Mouse (Mus musculus): ENCODE measurements around the gene Fez1. TPM values are rescaled to one million over a fixed set of nuclear protein-coding genes. Genes with fewer than 3 reads are reported as not detected.

Gene Fez1
- polyA plus RNA-seq, 1 experiment from 2014 or later, result 14.2 TPM

- H3K36me3 ChIP-seq, result no peaks in the 10 kb centered on the region
- ATAC-seq (ENCODE audit: insufficient read depth, low FRiP score, low read depth), result no peak
- WGBS, result 78% methylated on average over 5 of the region's 5 CpGs
These were observed 13.4 kb upstream of the Fez1 start for GRCm38 (mm10) chr9:36808126-36808785.

GRCm38 (mm10) chr9:36814486-36814885 lies 7.2 kb upstream of the Fez1 start:
- WGBS, result 51% methylated on average over 3 of the region's 3 CpGs
- no peak for ATAC-seq (ENCODE audit: insufficient read depth, low FRiP score, low read depth)
- H3K4me2 ChIP-seq, result no peak overlapping the region
- H3K9ac ChIP-seq, result no peak overlapping the region
- H3K4me1 ChIP-seq, result no peaks in the 10 kb centered on the region
- H3K27ac ChIP-seq, result no peak overlapping the region
- no peaks in the 10 kb centered on the region for H3K27me3 ChIP-seq (replicated peaks)
- no peak overlapping the region for H3K4me3 ChIP-seq (replicated peaks)
- H3K36me3 ChIP-seq, result no peaks in the 10 kb centered on the region
- no peaks in the 10 kb centered on the region for H3K9me3 ChIP-seq

More at GRCm38 (mm10) chr9:36808126-36808785, 13.4 kb upstream of the Fez1 start:
- H3K4me1 ChIP-seq, result no peaks in the 10 kb centered on the region
- no peaks in the 10 kb centered on the region for H3K27me3 ChIP-seq (replicated peaks)
- no peak overlapping the region for H3K4me2 ChIP-seq
- no peak overlapping the region for H3K9ac ChIP-seq
- H3K27ac ChIP-seq, result no peak overlapping the region
- H3K4me3 ChIP-seq (replicated peaks), result no peak overlapping the region
- H3K9me3 ChIP-seq, result no peaks in the 10 kb centered on the region

GRCm38 (mm10) chr9:36818905-36819304 lies 2.8 kb upstream of the Fez1 start:
- Histone ChIP-seq H3K9me3 (no peaks in the 10 kb centered on the region), H3K27ac (no peak overlapping the region), H3K4me2 (no peak overlapping the region), H3K9ac (no peak overlapping the region), H3K4me3 (replicated peaks) (no peak overlapping the region), H3K4me1 (no peaks in the 10 kb centered on the region), H3K27me3 (replicated peaks) (no peaks in the 10 kb centered on the region), H3K36me3 (no peaks in the 10 kb centered on the region)
- no peak for ATAC-seq (ENCODE audit: insufficient read depth, low FRiP score, low read depth)
- 54% methylated on average over 4 of the region's 4 CpGs for WGBS

GRCm38 (mm10) chr9:36820969-36821643 lies 558 bp upstream of the Fez1 start:
- H3K9ac ChIP-seq, result no peak overlapping the region
- H3K9me3 ChIP-seq, result no peaks in the 10 kb centered on the region
- no peak for ATAC-seq (ENCODE audit: insufficient read depth, low FRiP score, low read depth)
- no peak overlapping the region for H3K27ac ChIP-seq
- no peaks in the 10 kb centered on the region for H3K36me3 ChIP-seq
- no peak overlapping the region for H3K4me3 ChIP-seq (replicated peaks)
- 40% methylated on average over 9 of the region's 9 CpGs for WGBS
- H3K27me3 ChIP-seq (replicated peaks), result no peaks in the 10 kb centered on the region
- H3K4me1 ChIP-seq, result no peaks in the 10 kb centered on the region
- H3K4me2 ChIP-seq, result 0 out of 2 replicates have a peak overlapping the region, but pooled peaks have one; percentile 11

- 32% methylated on average over 2 of the region's 2 CpGs for WGBS
- no peak overlapping the region for H3K4me3 ChIP-seq (replicated peaks)
These were observed 360 bp downstream of the Fez1 start for GRCm38 (mm10) chr9:36822024-36822423.

GRCm38 (mm10) chr9:36826612-36827363 lies 5.1 kb downstream of the Fez1 start:
- no peaks in the 10 kb centered on the region for H3K27me3 ChIP-seq (replicated peaks)
- 58% methylated on average over 2 of the region's 2 CpGs for WGBS

More at GRCm38 (mm10) chr9:36822024-36822423, 360 bp downstream of the Fez1 start:
- no peak overlapping the region for H3K27ac ChIP-seq
- H3K9ac ChIP-seq, result no peak overlapping the region
- H3K36me3 ChIP-seq, result no peaks in the 10 kb centered on the region
- no peak overlapping the region for H3K4me2 ChIP-seq
- H3K9me3 ChIP-seq, result no peaks in the 10 kb centered on the region
- no peak for ATAC-seq (ENCODE audit: insufficient read depth, low FRiP score, low read depth)
- H3K27me3 ChIP-seq (replicated peaks), result no peaks in the 10 kb centered on the region
- H3K4me1 ChIP-seq, result no peaks in the 10 kb centered on the region

GRCm38 (mm10) chr9:36831401-36831800 lies 9.7 kb downstream of the Fez1 start:
- Histone ChIP-seq H3K9me3 (no peaks in the 10 kb centered on the region), H3K4me1 (peaks cover 7% of the 10 kb centered on the region), H3K36me3 (no peaks in the 10 kb centered on the region), H3K27me3 (replicated peaks) (0 out of 2 replicates have a peak, but pooled peaks cover 3% of the 10 kb centered on the region), H3K9ac (no peak overlapping the region), H3K4me3 (replicated peaks) (no peak overlapping the region), H3K27ac (no peak overlapping the region), H3K4me2 (no peak overlapping the region)
- ATAC-seq (ENCODE audit: insufficient read depth, low FRiP score, low read depth), result no peak
- WGBS, result 66% methylated on average over 6 of the region's 6 CpGs

More at GRCm38 (mm10) chr9:36826612-36827363, 5.1 kb downstream of the Fez1 start:
- Histone ChIP-seq H3K4me3 (replicated peaks) (no peak overlapping the region), H3K9me3 (no peaks in the 10 kb centered on the region), H3K36me3 (no peaks in the 10 kb centered on the region), H3K4me2 (no peak overlapping the region), H3K27ac (no peak overlapping the region), H3K9ac (no peak overlapping the region), H3K4me1 (no peaks in the 10 kb centered on the region)
- ATAC-seq (ENCODE audit: insufficient read depth, low FRiP score, low read depth), result no peak

- under 1% methylated on average over 32 of the region's 32 CpGs for WGBS
- H3K27ac ChIP-seq, result no peak overlapping the region
- H3K4me2 ChIP-seq, result peak overlapping the region; percentile 68
- no peaks in the 10 kb centered on the region for H3K36me3 ChIP-seq
- peak; percentile 86 for ATAC-seq (ENCODE audit: insufficient read depth, low FRiP score, low read depth)
- H3K4me3 ChIP-seq (replicated peaks), result peak overlapping the region; percentile 42
- 0 out of 2 replicates have a peak, but pooled peaks cover 3% of the 10 kb centered on the region for H3K27me3 ChIP-seq (replicated peaks)
- peaks cover 7% of the 10 kb centered on the region for H3K4me1 ChIP-seq
- H3K9ac ChIP-seq, result peak overlapping the region; percentile 22; the same call in 1 of the 2 replicates
- H3K9me3 ChIP-seq, result no peaks in the 10 kb centered on the region
These were observed 10.9 kb downstream of the Fez1 start for GRCm38 (mm10) chr9:36832529-36832928.

GRCm38 (mm10) chr9:36833043-36833881 lies 11.6 kb downstream of the Fez1 start:
- no peaks in the 10 kb centered on the region for H3K9me3 ChIP-seq
- 3% methylated on average over 31 of the region's 31 CpGs for WGBS
- H3K27me3 ChIP-seq (replicated peaks), result 0 out of 2 replicates have a peak, but pooled peaks cover 3% of the 10 kb centered on the region
- H3K9ac ChIP-seq, result peak overlapping the region; percentile 22; the same call in 1 of the 2 replicates
- H3K4me2 ChIP-seq, result peak overlapping the region; percentile 68
- H3K4me3 ChIP-seq (replicated peaks), result peak overlapping the region; percentile 42
- no peaks in the 10 kb centered on the region for H3K36me3 ChIP-seq
- H3K27ac ChIP-seq, result no peak overlapping the region
- peaks cover 7% of the 10 kb centered on the region for H3K4me1 ChIP-seq
- ATAC-seq (ENCODE audit: insufficient read depth, low FRiP score, low read depth), result no peak

- H3K36me3 ChIP-seq, result no peaks in the 10 kb centered on the region
- no peak overlapping the region for H3K9ac ChIP-seq
- H3K27me3 ChIP-seq (replicated peaks), result 0 out of 2 replicates have a peak, but pooled peaks cover 3% of the 10 kb centered on the region
- WGBS, result 45% methylated on average over 3 of the region's 3 CpGs
- H3K4me2 ChIP-seq, result peak overlapping the region; percentile 68
- H3K27ac ChIP-seq, result no peak overlapping the region
- peaks cover 7% of the 10 kb centered on the region for H3K4me1 ChIP-seq
- peak overlapping the region; percentile 42; the same call in 1 of the 2 replicates for H3K4me3 ChIP-seq (replicated peaks)
- no peak for ATAC-seq (ENCODE audit: insufficient read depth, low FRiP score, low read depth)
- H3K9me3 ChIP-seq, result no peaks in the 10 kb centered on the region
These were observed 12.2 kb downstream of the Fez1 start for GRCm38 (mm10) chr9:36833914-36834313.

- no peak overlapping the region for H3K9ac ChIP-seq
- H3K4me2 ChIP-seq, result no peak overlapping the region
- H3K27ac ChIP-seq, result no peak overlapping the region
- 52% methylated on average over 4 of the region's 4 CpGs for WGBS
- ATAC-seq (ENCODE audit: insufficient read depth, low FRiP score, low read depth), result no peak
- H3K36me3 ChIP-seq, result no peaks in the 10 kb centered on the region
- H3K9me3 ChIP-seq, result no peaks in the 10 kb centered on the region
- no peaks in the 10 kb centered on the region for H3K27me3 ChIP-seq (replicated peaks)
- H3K4me1 ChIP-seq, result no peaks in the 10 kb centered on the region
- H3K4me3 ChIP-seq (replicated peaks), result no peak overlapping the region
These were observed 24.7 kb downstream of the Fez1 start for GRCm38 (mm10) chr9:36846346-36846745.

All from stomach, embryonic 15.5 days (tissue).